Mouse (Mus musculus) adrenal gland, postnatal 4 days (tissue): ENCODE measurements around the gene Olfr1512. TPM values are rescaled to one million over a fixed set of nuclear protein-coding genes. Genes with fewer than 3 reads are reported as not detected.
"Not testable (repeated sequence)": the region's sequence is repeated elsewhere in the genome, so short reads cannot be mapped to it uniquely, and the experiment has no call there.

Source experiments
- DNase-seq, 2 experiments: peaks; one replicate each; pipeline ENCODE4 v3.0.0; 2021 to 2022; ENCODE audit warnings: low spot score in 2 of 2, mixed read lengths in 2 of 2
- long read RNA-seq, 2 experiments: library from polyadenylated mRNA; stranded (forward); transcript quantifications; one replicate each; pipeline ENCODE4 v2.0.0; 2021
- total RNA-seq, 2 experiments: library from RNA; stranded (reverse); gene quantifications; 2 replicates each; pipeline ENCODE4 v1.2.3; 2021

The Olfr1512 gene
- not detected for total RNA-seq
- long read RNA-seq, experiment 1: 0 reads
- long read RNA-seq, experiment 2: 0 reads

DNA sequence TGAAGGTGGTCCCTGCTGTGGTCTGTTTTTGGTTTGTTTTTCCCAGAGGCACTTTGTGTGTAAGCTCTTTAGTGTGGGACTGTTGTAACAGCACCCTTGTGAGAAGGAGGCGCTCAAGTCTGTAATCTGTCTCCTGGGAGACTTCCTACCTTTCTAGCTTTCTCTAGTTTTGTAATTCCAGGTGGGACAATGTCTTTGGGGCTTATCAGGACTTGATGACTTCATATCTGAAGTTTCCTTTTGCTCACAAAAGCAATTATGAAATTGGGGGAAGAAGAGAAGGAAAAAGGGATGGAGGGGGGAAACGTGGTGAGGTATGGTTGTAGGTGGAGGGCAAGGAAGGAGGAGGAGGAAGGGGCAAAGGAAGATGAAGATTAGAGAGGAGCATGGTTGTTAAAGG lies at the start of gene Olfr1512:
TSS of gene Olfr1512 (minus strand) at position 101 of the 400 bp plus-strand sequence.
- no peak for DNase-seq

DNA sequence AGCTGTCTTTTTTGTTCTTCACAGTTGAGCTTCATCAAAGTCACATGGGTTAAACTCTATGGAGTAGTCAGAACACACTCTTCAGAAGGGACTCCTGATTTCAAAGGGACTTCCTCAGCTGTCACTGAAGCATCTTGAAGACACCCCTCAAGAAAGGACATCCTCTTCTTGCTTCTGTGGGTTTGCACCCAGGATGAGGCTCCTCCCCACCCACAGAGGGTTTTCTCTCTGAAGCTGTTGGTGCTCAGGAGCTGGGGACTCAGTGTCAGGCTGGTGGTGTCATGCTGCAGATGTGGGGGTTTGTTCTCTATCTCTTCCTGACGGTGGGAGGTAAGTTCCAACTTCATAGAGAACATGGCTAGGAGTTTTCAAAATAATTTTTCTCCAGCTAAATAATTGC lies 48.7 kb upstream of the Olfr1512 start:
- no peak for DNase-seq

DNA sequence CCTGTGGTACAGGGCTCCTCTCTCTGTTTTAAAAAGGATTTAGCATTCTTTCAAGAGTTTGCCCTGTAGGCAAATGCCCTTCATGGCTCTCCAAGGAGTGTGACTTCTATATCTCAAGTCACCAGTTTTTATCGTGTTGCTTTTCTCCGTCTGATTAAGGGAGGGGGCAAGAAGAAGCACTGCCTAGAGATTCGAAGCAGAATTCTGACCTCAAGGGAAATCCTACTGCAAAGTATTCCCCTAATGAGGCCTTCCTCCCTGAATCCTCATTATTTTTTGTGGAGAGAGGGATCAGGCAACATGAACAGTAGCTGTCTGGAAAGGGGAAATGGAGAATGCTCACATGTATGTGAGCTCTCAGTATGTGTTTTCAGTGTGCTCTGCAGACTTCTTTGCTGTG lies 35.3 kb upstream of the Olfr1512 start, which contains the start of gene Olfr1510:
TSS of gene Olfr1510 (minus strand) at position 101 of the 400 bp plus-strand sequence.
- DNase-seq: no peak

DNA sequence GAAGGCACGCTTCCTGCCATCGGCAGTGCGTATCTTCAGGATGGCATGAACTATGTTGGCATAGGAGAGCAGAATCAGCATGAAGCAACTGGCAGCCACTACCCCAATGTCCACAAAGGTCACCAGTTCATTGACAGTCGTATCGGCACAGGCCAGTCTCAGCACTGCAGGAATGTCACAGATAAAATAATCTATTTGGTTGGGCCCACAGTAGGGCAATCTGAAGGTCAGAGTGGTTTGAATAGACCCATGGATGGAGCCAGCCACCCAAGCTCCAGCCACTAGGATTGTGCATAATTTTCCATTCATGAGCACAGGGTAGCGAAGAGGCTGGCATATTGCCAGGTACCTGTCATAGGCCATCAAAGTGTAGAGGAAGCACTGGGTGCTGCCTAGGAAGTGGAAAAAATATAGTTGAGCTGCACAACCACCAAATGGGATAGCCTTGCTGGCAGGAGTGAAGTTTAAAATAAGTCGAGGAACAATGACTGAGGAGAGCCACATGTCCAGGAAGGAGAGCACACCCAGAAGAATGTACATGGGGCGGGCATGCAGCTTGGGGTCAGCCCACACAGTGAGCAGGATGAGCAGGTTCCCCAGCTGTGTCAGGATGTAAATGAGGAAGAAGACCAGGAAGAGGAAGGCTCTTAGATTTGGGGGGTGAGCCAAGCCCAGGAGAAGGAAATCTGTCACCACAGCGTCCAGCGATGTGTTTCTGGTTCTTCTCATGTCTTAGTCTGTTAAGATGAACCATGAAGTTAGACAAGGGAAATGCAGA lies 31.4 kb upstream of the Olfr1512 start:
- not testable (repeated sequence) for DNase-seq

DNA sequence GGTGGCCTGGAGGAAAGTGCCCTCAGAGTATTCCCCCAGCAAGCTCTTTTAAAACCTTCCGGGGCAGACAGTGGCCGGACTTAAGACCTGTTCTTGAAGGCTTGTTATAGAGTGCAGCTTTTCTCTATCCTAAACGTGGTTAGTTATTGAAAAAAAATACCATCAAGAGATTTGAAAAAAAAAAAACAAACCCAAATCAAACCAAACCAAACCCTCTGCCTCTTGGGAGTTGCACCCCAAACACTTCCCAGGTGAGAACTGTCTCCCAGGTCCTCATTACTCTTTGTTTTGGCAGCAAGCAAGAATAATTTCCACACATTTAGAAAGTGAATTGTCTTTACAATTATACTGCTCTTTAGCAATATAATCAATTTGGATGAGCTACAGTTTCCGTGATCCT lies 18.3 kb upstream of the Olfr1512 start, which contains the start of gene Olfr1511:
TSS of gene Olfr1511 (minus strand) at position 101 of the 400 bp plus-strand sequence.
- DNase-seq: no peak

DNA sequence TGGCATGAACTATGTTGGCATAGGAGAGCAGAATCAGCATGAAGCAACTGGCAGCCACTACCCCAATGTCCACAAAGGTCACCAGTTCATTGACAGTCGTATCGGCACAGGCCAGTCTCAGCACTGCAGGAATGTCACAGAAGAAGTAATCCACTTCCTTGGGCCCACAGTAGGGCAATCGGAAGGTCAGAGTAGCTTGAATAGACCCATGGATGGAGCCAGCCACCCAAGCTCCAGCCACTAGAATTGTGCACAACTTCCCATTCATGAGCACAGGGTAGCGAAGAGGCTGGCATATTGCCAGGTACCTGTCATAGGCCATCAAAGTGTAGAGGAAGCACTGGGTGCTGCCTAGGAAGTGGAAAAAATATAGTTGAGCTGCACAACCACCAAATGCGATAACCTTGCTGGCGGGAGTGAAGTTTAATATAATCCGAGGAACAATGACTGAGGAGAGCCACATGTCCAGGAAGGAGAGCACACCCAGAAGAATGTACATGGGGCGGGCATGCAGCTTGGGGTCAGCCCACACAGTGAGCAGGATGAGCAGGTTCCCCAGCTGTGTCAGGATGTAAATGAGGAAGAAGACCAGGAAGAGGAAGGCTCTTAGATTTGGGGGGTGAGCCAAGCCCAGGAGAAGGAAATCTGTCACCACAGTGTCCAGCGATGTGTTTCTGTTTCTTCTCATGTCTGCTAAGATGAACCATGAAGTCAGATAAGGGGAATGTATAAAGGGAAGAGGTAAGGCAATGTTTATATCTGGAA lies 11.3 kb upstream of the Olfr1512 start:
- DNase-seq: not testable (repeated sequence)

DNA sequence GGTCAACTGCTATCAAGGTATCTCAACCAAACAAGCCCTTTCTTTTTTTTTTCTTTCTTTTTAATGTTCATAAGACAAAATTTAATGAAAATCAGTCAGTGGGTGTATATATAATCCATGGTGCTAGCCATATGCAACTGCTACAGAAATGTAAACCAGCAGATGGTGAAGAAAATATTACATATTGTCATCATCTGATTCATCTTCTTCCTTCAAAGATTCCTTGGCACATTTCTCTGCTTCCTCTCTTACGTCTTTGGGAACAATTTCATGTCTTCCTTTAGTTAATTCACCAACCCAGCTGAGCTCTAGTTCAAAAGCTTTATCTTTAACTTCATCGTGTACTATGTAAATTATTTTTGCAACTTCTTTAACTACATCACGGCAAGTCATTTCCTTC lies 10.2 kb downstream of the Olfr1512 start:
- no peak for DNase-seq

DNA sequence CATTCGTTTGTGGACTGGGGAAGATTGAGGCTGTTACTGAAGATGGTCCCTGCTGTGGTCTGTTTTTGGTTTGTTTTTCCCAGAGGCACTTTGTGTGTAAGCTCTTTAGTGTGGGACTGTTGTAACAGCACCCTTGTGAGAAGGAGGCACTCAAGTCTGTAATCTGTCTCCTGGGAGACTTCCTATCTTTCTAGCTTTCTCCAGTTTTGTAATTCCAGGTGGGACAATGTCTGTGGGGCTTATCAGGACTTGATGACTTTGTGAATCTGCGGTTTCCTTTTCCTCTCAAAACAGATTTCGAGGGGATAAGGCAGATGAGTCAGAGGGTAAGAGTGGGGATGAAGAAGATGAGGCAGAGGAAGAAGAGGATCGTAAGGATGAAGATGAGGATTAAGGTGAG lies 22.7 kb downstream of the Olfr1512 start, which contains the start of gene Olfr1513:
TSS of gene Olfr1513 (minus strand) at position 101 of the 400 bp plus-strand sequence.
- DNase-seq: no peak

DNA sequence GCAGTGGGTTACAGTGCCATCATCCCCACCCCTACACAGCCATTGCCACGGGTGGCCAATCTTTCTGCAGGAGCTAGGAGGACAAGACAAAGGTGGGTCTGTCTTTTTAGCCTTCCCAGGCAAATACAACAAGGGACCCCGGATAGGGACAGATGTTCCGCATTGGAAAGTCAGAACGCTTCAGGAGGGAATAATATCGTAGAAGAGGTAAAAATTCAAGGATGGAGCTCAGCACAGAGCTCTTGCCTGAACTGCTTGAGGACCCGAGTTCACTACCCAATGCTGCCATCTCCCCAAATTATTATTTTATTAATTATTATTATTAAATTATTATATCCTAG lies 39.5 kb downstream of the Olfr1512 start:
- no peak for DNase-seq

DNA sequence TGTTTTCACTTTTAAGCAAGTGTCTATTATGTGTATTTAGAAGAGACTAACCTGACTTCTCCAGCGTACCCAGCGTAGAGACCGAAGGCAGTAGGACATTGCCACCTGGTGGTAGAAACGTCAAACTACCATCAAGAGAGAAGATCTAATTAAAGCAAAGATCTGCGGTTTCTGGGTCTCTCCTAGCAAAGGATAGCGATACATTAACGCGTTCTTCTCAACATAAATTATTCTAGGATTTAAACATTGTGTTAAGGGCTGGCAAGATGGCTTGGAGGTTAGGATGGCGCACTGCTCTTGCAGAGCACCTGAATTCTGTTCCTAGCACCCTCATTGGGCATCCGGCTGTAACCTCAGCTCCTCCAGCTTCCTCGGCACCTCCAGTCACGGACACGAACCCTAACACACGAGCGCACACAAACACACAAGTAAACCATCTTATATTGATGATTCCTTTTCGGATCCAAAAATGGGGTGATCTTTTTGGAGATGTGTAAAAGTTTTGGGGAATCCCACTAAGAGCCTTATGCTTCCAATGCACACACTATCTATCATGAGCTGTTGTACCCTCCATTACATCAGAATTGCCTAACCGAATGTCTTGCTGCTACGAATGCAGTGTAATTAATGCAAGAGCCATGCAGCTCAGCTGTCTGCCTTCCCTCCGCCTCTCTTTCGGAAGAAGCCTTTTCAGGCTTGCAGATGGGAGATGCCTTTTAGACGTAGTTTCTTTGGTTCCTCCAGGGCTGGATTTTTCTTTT lies 40.0 kb downstream of the Olfr1512 start:
- no peak for DNase-seq

DNA sequence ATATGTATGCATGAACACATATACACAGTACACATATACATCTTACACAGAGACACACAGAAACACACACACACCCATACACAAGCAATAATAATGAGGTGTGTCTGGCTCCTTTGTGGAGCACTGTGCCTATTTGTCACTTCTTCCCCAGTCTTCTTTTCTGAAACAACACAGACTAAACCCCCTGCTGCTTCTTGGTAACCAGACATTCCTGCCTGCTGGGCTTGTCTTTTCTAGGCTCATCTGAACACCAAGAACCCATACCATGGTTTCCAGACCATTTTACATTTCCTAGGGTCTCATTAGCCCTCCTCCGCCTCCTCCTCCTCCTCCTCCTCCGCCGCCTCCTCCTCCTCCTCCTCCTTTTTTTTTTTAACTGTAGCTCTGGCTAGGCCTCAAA lies 46.8 kb downstream of the Olfr1512 start:
- no peak for DNase-seq

DNA sequence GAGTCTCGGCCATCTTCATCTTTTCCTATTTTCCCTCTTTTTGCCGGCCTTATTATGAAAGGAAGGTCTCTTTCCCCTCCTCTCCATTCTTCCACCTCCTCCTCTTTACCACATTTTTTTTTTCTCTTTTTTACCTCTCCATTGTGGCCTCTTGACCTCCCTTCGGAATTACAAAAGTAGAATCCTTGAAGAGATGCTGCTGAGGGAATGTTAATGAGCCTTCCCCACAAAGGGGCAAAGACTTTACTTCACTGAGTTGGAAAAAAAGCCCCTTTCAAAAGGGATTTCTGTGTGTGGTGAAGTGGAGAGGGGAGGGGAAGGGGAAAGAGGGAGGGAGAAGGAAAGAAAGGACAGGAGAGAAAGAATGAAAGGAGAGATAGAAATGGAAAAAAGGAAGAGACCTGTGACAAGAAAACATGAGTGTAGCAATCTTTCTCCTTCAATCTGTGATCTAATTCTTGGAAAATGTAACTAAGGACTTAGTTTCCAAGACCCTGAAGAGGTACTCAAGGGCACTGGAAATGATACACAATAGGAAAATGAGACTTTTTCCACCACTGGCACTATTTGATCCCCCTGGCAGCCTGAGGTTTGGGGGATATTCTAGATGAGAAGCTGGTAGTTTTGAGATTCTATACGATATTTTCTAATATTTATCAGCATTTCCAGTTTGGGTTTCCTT lies 47.8 kb downstream of the Olfr1512 start:
- DNase-seq: no peak

DNA sequence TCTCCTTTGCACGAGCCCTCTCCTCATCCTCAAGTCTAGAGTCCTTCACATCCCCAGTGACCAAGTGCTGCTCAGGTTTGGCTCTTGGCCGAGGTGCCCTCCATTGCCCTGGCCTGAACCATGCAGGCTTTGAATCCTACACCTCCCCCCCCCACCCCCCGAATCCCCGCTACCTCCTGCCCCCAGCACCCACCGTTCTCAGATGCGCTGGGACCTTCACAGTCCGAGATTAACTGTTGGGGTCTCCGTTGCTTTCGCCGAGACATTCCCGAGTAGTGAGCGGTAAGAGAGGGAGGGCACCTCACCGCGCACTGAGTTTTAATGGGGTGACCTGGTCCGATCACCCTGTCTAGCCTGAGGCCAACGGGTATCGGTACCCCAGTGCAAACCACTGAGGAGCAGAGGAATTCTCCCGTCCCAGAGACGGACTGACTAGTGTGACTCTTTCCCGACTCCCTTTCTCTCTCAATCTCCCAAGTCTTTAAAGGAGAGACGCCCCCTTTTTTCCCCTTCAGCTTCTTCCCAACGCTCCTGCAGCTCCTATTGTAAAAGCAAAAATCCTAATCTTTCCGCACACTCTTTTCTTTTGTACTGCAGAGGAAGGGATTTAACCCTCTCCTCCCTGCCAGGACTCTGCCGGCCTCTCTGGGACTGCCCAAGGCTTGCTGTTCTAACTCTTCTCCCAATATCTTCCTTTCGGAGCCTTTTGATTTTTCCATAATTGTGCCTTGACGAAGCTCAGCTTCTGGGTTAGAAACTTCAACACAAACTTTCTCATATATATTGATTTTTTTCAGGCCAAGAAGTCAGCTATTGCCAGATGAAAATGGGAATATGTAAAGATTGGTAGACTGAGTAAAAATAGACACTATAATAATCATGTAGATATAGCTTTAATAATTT lies 50.8 kb downstream of the Olfr1512 start, which contains the start of gene Sall2:
TSS of gene Sall2 (minus strand) at position 853 of the 903 bp plus-strand sequence.
- no peak for DNase-seq

DNA sequence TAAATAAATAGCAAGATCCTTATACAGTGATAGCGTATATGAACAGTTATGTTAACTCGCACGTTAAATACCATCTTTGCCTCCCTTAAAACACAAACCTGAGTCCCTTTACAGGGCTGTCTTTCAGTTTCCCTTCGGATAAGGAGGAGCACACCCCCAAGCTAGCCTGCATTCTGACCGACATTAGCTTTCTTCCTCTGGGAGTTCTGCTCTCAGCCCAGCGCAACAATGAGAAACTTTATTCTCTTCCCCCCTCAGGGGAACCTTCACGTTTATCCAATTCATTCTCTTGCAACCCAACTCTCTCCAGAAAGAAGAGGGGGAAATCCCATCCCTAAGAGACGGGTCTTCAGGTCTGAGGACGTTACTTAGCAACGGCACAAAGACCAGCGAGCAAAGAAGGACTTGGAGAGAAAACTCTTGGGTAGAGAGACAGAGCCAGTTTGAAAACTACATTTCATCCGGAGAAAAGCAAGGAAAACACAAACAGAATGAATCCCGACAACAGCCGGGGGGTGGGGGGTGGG lies 51.5 kb downstream of the Olfr1512 start:
- DNase-seq: no peak

DNA sequence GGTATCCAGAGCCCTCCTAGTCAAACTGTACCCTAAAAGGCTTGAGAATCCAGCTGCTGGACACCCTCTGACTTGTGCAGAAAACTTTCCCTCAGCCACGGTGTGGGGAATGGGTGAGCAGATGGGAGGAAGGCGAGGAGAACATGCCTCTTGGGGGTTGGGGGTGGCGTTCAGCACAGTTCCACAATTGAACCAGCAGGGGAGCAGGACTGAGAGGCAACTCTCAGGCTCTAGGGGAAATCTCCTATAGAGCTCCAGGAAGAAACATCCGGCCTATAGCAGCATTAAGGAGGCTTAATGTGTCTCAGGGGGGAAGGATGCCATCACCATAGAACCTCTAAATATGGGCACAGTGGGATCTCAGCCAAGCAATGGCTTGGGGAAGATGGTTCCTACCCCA lies 53.1 kb downstream of the Olfr1512 start:
- no peak for DNase-seq
